Mouse (Mus musculus): Measurements from ENCODE around the gene Lrrc4.

The Lrrc4 gene

GRCm38 (mm10) chr6:28831011-28831853 is at the start of gene Lrrc4:
Gene Lrrc4 (minus strand): TSS chr6:28831747.
- DNase-seq, result peak in 1 of 2 experiments; percentile 50

GRCm38 (mm10) chr6:28880909-28881308 is 49.4 kb upstream of the Lrrc4 start:
- DNase-seq, result no peak

- no peak for DNase-seq
Observed at GRCm38 (mm10) chr6:28879315-28879714, 47.8 kb upstream of the Lrrc4 start.

- DNase-seq, result no peak
Observed at GRCm38 (mm10) chr6:28877945-28878666, 46.6 kb upstream of the Lrrc4 start.

- no peak for DNase-seq
Observed at GRCm38 (mm10) chr6:28876492-28876891, 44.9 kb upstream of the Lrrc4 start.

- DNase-seq, result no peak
Observed at GRCm38 (mm10) chr6:28875333-28875732, 43.8 kb upstream of the Lrrc4 start.

- no peak for DNase-seq
Observed at GRCm38 (mm10) chr6:28874759-28875158, 43.2 kb upstream of the Lrrc4 start.

- DNase-seq, result no peak
Observed at GRCm38 (mm10) chr6:28874053-28874452, 42.5 kb upstream of the Lrrc4 start.

GRCm38 (mm10) chr6:28872421-28872795 is 40.9 kb upstream of the Lrrc4 start:
- DNase-seq, result no peak

- DNase-seq, result no peak
Observed at GRCm38 (mm10) chr6:28871725-28872420, 40.3 kb upstream of the Lrrc4 start.

GRCm38 (mm10) chr6:28867516-28868251 is 36.1 kb upstream of the Lrrc4 start:
- no peak for DNase-seq

- DNase-seq, result no peak
Observed at GRCm38 (mm10) chr6:28866206-28866605, 34.7 kb upstream of the Lrrc4 start.

- DNase-seq, result no peak
Observed at GRCm38 (mm10) chr6:28865112-28865511, 33.6 kb upstream of the Lrrc4 start.

GRCm38 (mm10) chr6:28864684-28865083 is 33.1 kb upstream of the Lrrc4 start:
- peak in 1 of 2 experiments; percentile 45 for DNase-seq

GRCm38 (mm10) chr6:28862304-28862703 is 30.8 kb upstream of the Lrrc4 start:
- DNase-seq, result no peak

- DNase-seq, result no peak
Observed at GRCm38 (mm10) chr6:28860922-28861321, 29.4 kb upstream of the Lrrc4 start.

GRCm38 (mm10) chr6:28860450-28860849 is 28.9 kb upstream of the Lrrc4 start:
- DNase-seq, result no peak

- DNase-seq, result no peak
Observed at GRCm38 (mm10) chr6:28859094-28859493, 27.5 kb upstream of the Lrrc4 start.

- DNase-seq, result no peak
Observed at GRCm38 (mm10) chr6:28857198-28858180, 25.9 kb upstream of the Lrrc4 start.

- DNase-seq, result no peak
Observed at GRCm38 (mm10) chr6:28856789-28857188, 25.2 kb upstream of the Lrrc4 start.

GRCm38 (mm10) chr6:28855442-28855841 is 23.9 kb upstream of the Lrrc4 start:
- DNase-seq, result peak in 1 of 2 experiments; percentile 39
